Mouse (Mus musculus) neural tube, embryonic 14.5 days (tissue): Measurements from ENCODE around the gene Fam136a. TPM values are rescaled to one million over a fixed set of nuclear protein-coding genes. Genes with fewer than 3 reads are reported as not detected.
"Not testable (repeated sequence)": the region's sequence is repeated elsewhere in the genome, so short reads cannot be mapped to it uniquely, and the experiment has no call there.

Source experiments
- ATAC-seq: fragments of 200-750 bp; cut with Nextera tagmentation; 2 replicates; pipeline ENCODE4 v1.8.0; 2017; ENCODE audit warnings: low read depth, mild to moderate bottlenecking, moderate TSS enrichment, moderate library complexity
- H3K27ac ChIP-seq: fragments of 300-500 bp; sonication (generic); 2 replicates; pipeline ENCODE4 v1.5.1; 2014; ENCODE audit warnings: low read depth, mild to moderate bottlenecking, control low read depth, low read length, moderate library complexity, mixed read lengths
- H3K27me3 ChIP-seq: fragments of 300-500 bp; sonication (generic); 2 replicates; pipeline ENCODE4 v1.6.1; 2014; ENCODE audit warnings: low read length; ENCODE audit not compliant: control insufficient read depth, insufficient read depth
- H3K36me3 ChIP-seq: fragments of 300-500 bp; sonication (generic); 2 replicates; pipeline ENCODE4 v1.6.1; 2014; ENCODE audit warnings: low read length, mixed read lengths; ENCODE audit not compliant: control insufficient read depth, insufficient read depth
- H3K4me1 ChIP-seq: fragments of 300-500 bp; sonication (generic); 2 replicates; pipeline ENCODE4 v1.6.1; 2014; ENCODE audit warnings: low read length; ENCODE audit not compliant: control insufficient read depth, insufficient read depth
- H3K4me2 ChIP-seq: fragments of 300-500 bp; sonication (generic); 2 replicates; pipeline ENCODE4 v1.6.1; 2014; ENCODE audit warnings: mild to moderate bottlenecking, low read depth, low read length, control low read depth
- H3K4me3 ChIP-seq: fragments of 300-500 bp; sonication (generic); 2 replicates; pipeline ENCODE4 v1.5.1; 2014; ENCODE audit warnings: low read depth, low read length, control low read depth, mixed read lengths
- H3K9ac ChIP-seq: fragments of 300-500 bp; sonication (generic); replicated peaks from 2 replicates; pipeline ENCODE4 v1.6.1; 2014; ENCODE audit warnings: low read depth, mild to moderate bottlenecking, control low read depth, low read length, mixed read lengths
- H3K9me3 ChIP-seq: fragments of 300-500 bp; sonication (generic); 2 replicates; pipeline ENCODE4 v1.6.1; 2016; ENCODE audit warnings: low read length; ENCODE audit not compliant: control insufficient read depth
- WGBS: fragments of 180-500 bp; shearing (Covaris S2); extraction: QIAGEN DNeasy Blood & Tissue Kit; methylation state at CpG from one replicate; pipeline ENCODE4 v1.1.7; 2014; 5-methylcytosine and 5-hydroxymethylcytosine counted together
- polyA plus RNA-seq: library from polyadenylated mRNA; unstranded; fragments of >200 nt; fragmentation: Nextera tagmentation; extraction: Ambion mirVana; gene quantifications from 2 replicates; pipeline ENCODE4 v1.2.1, GENCODE M21; 2014

Fam136a gene
- polyA plus RNA-seq, 1 experiment from 2014 or later = 118 TPM

GRCm38 (mm10) chr6:86371340-86371911, 6.0 kb downstream of the Fam136a start:
- under 1% methylated on average over 50 of the region's 50 CpGs for WGBS
- H3K27ac ChIP-seq = peak overlapping the region; percentile 97
- no peaks in the 10 kb centered on the region for H3K27me3 ChIP-seq
- no peaks in the 10 kb centered on the region for H3K9me3 ChIP-seq
- H3K4me2 ChIP-seq = peak overlapping the region; percentile 87
- peak overlapping the region; percentile 78 for H3K4me3 ChIP-seq
- ATAC-seq = peak; percentile 98
- H3K4me1 ChIP-seq = peaks cover 9% of the 10 kb centered on the region
- peaks cover 5% of the 10 kb centered on the region; the same call in 1 of the 2 replicates for H3K36me3 ChIP-seq
- peak overlapping the region; percentile 78 for H3K9ac ChIP-seq

GRCm38 (mm10) chr6:86371950-86372516, 6.6 kb downstream of the Fam136a start:
- peak overlapping the region; percentile 78 for H3K9ac ChIP-seq
- H3K27ac ChIP-seq = peak overlapping the region; percentile 97
- peaks cover 6% of the 10 kb centered on the region; the same call in 1 of the 2 replicates for H3K4me1 ChIP-seq
- peaks cover 8% of the 10 kb centered on the region for H3K36me3 ChIP-seq
- H3K27me3 ChIP-seq = no peaks in the 10 kb centered on the region
- H3K4me3 ChIP-seq = peak overlapping the region; percentile 78
- H3K9me3 ChIP-seq = no peaks in the 10 kb centered on the region
- ATAC-seq = no peak
- H3K4me2 ChIP-seq = peak overlapping the region; percentile 82
- 5% methylated on average over 12 of the region's 12 CpGs for WGBS

- H3K9ac ChIP-seq = no peak overlapping the region; the same call in 1 of the 2 replicates
- WGBS = 97% methylated on average over 6 of the region's 6 CpGs
- ATAC-seq = no peak
Observed at GRCm38 (mm10) chr6:86373556-86373955, 8.1 kb downstream of the Fam136a start.

GRCm38 (mm10) chr6:86378341-86378740, 12.9 kb downstream of the Fam136a start:
- Histone ChIP-seq H3K9ac (no peak overlapping the region), H3K27me3 (no peaks in the 10 kb centered on the region), H3K4me2 (no peak overlapping the region), H3K36me3 (peaks cover 30% of the 10 kb centered on the region), H3K4me1 (no peaks in the 10 kb centered on the region), H3K9me3 (no peaks in the 10 kb centered on the region), H3K4me3 (no peak overlapping the region), H3K27ac (no peak overlapping the region)
- WGBS = 91% methylated on average over 3 of the region's 3 CpGs
- ATAC-seq = no peak

More at GRCm38 (mm10) chr6:86373556-86373955, 8.1 kb downstream of the Fam136a start:
- Histone ChIP-seq H3K9me3 (no peaks in the 10 kb centered on the region), H3K4me2 (no peak overlapping the region), H3K4me3 (no peak overlapping the region), H3K27ac (no peak overlapping the region), H3K4me1 (peaks cover 6% of the 10 kb centered on the region; the same call in 1 of the 2 replicates), H3K36me3 (peaks cover 22% of the 10 kb centered on the region), H3K27me3 (no peaks in the 10 kb centered on the region)

GRCm38 (mm10) chr6:86380112-86380511, 14.7 kb downstream of the Fam136a start:
- H3K9me3 ChIP-seq, H3K4me2 ChIP-seq, H3K4me3 ChIP-seq, H3K27ac ChIP-seq, ATAC-seq, H3K27me3 ChIP-seq, H3K4me1 ChIP-seq, H3K9ac ChIP-seq: not testable (repeated sequence)
- 79% methylated on average over 6 of the region's 8 CpGs for WGBS
- H3K36me3 ChIP-seq = peaks cover 33% of the 10 kb centered on the region

- H3K4me2 ChIP-seq = no peak overlapping the region
- H3K27me3 ChIP-seq = no peaks in the 10 kb centered on the region
- H3K36me3 ChIP-seq = peaks cover 31% of the 10 kb centered on the region
- no peaks in the 10 kb centered on the region for H3K4me1 ChIP-seq
- no peak overlapping the region for H3K27ac ChIP-seq
- H3K4me3 ChIP-seq = no peak overlapping the region
- ATAC-seq = no peak
- H3K9me3 ChIP-seq = no peaks in the 10 kb centered on the region
- no peak overlapping the region for H3K9ac ChIP-seq
Observed at GRCm38 (mm10) chr6:86382551-86382950, 17.1 kb downstream of the Fam136a start.

GRCm38 (mm10) chr6:86383370-86383769, 17.9 kb downstream of the Fam136a start:
- no peaks in the 10 kb centered on the region for H3K9me3 ChIP-seq
- no peaks in the 10 kb centered on the region for H3K27me3 ChIP-seq
- H3K4me2 ChIP-seq = no peak overlapping the region
- H3K4me1 ChIP-seq = no peaks in the 10 kb centered on the region
- H3K36me3 ChIP-seq = peaks cover 30% of the 10 kb centered on the region
- H3K27ac ChIP-seq = no peak overlapping the region
- no peak for ATAC-seq
- WGBS = 53% methylated on average over 16 of the region's 16 CpGs
- no peak overlapping the region for H3K4me3 ChIP-seq
- H3K9ac ChIP-seq = no peak overlapping the region

GRCm38 (mm10) chr6:86384692-86385091, 19.2 kb downstream of the Fam136a start:
- H3K9ac ChIP-seq = no peak overlapping the region
- no peak overlapping the region for H3K27ac ChIP-seq
- no peak for ATAC-seq
- peaks cover 32% of the 10 kb centered on the region for H3K36me3 ChIP-seq
- no peaks in the 10 kb centered on the region for H3K4me1 ChIP-seq
- no peak overlapping the region for H3K4me2 ChIP-seq
- 67% methylated on average over 4 of the region's 4 CpGs for WGBS
- no peak overlapping the region for H3K4me3 ChIP-seq
- H3K27me3 ChIP-seq = no peaks in the 10 kb centered on the region
- no peaks in the 10 kb centered on the region for H3K9me3 ChIP-seq

- H3K4me3 ChIP-seq = no peak overlapping the region
- no peak for ATAC-seq
- peaks cover 39% of the 10 kb centered on the region for H3K36me3 ChIP-seq
- WGBS = 88% methylated on average over 5 of the region's 5 CpGs
- no peak overlapping the region for H3K4me2 ChIP-seq
- no peak overlapping the region for H3K9ac ChIP-seq
- H3K27me3 ChIP-seq = no peaks in the 10 kb centered on the region
- no peaks in the 10 kb centered on the region for H3K9me3 ChIP-seq
- no peak overlapping the region for H3K27ac ChIP-seq
- no peaks in the 10 kb centered on the region for H3K4me1 ChIP-seq
Observed at GRCm38 (mm10) chr6:86385362-86386104, 20.1 kb downstream of the Fam136a start.
